Mouse (Mus musculus): ENCODE measurements around the gene Actl6b. TPM values are rescaled to one million over a fixed set of nuclear protein-coding genes. Genes with fewer than 3 reads are reported as not detected.

Gene Actl6b
- polyA plus RNA-seq, 1 experiment from 2014 or later = not detected

DNA sequence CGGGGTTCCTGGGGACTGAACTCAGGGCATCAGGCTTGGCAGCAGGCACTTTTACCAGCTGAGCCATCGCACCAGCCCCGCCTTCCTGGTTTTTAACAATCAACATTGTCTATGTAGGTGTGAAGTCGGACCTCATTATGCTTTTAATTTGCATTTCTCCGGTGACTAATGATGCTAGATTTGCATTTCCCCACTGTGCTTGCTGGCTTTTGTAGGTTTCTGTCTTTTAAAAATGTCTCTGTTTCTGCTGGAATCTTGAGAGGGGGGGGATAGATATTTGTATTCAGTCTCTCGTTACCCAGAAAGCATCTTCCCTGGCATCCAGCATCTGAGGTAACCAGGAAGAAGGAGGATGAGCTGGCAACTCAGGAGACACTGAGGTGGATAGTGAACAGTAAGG, 8.2 kb downstream of the Actl6b start:
- ATAC-seq (ENCODE audit: insufficient read depth) (no peak), DNase-seq (no peak)
- TF ChIP-seq CTCF (IDR thresholded peaks at IDR 0.05; ENCODE audit: low read depth) = no peak
- no peak overlapping the region for H3K9ac ChIP-seq
- H3K27me3 ChIP-seq (ENCODE audit: insufficient read depth, low read length) = no peaks in the 10 kb centered on the region
- H3K36me3 ChIP-seq (ENCODE audit: insufficient read depth) = no peaks in the 10 kb centered on the region
- H3K4me1 ChIP-seq (ENCODE audit: insufficient read depth) = no peaks in the 10 kb centered on the region
- H3K4me2 ChIP-seq = no peak overlapping the region
- no peaks in the 10 kb centered on the region for H3K9me3 ChIP-seq (ENCODE audit: low read depth, low read length)
- 67% methylated on average over 6 of the region's 6 CpGs for WGBS
- no peak overlapping the region for H3K4me3 ChIP-seq (ENCODE audit: low read depth, low read length)
- H3K27ac ChIP-seq (ENCODE audit: low read depth) = no peak overlapping the region

GRCm38 (mm10) chr5:137562965-137563364, 9.6 kb downstream of the Actl6b start:
- Histone ChIP-seq H3K27me3 (ENCODE audit: insufficient read depth, low read length) (no peaks in the 10 kb centered on the region), H3K36me3 (ENCODE audit: insufficient read depth) (no peaks in the 10 kb centered on the region), H3K4me1 (ENCODE audit: insufficient read depth) (no peaks in the 10 kb centered on the region), H3K9ac (no peak overlapping the region), H3K27ac (ENCODE audit: low read depth) (no peak overlapping the region), H3K9me3 (ENCODE audit: low read depth, low read length) (no peaks in the 10 kb centered on the region), H3K4me3 (ENCODE audit: low read depth, low read length) (no peak overlapping the region), H3K4me2 (no peak overlapping the region)
- ATAC-seq (ENCODE audit: insufficient read depth) (no peak), DNase-seq (no peak)
- TF ChIP-seq CTCF (IDR thresholded peaks at IDR 0.05; ENCODE audit: low read depth) = no peak
- WGBS = 52% methylated on average over 10 of the region's 10 CpGs

DNA sequence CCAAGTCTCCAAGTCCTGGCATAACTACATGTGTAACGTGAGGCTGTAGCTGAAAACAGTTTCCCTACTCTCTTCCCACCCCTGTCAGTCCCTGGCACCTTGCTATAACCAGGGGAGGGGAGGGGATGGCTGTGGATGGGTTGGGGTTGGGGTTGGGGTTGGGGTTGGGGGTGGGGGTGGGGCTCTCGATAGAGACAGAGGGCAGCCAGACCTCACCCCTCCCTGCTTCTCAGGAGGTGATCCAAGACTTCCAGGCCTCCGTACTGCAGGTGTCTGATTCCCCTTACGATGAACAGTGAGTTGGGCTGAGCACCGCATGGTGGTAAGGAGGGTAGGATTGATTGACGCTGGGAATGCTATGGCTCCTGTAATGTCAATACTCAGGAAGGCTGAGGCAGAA, 12.4 kb downstream of the Actl6b start:
- Histone ChIP-seq H3K27ac (ENCODE audit: low read depth) (no peak overlapping the region), H3K36me3 (ENCODE audit: insufficient read depth) (no peaks in the 10 kb centered on the region), H3K9me3 (ENCODE audit: low read depth, low read length) (no peaks in the 10 kb centered on the region), H3K4me3 (ENCODE audit: low read depth, low read length) (no peak overlapping the region), H3K27me3 (ENCODE audit: insufficient read depth, low read length) (no peaks in the 10 kb centered on the region), H3K9ac (no peak overlapping the region), H3K4me1 (ENCODE audit: insufficient read depth) (peaks cover 4% of the 10 kb centered on the region; the same call in 1 of the 2 replicates), H3K4me2 (no peak overlapping the region)
- ATAC-seq (ENCODE audit: insufficient read depth) (no peak), DNase-seq (no peak)
- 53% methylated on average over 6 of the region's 6 CpGs for WGBS
- TF ChIP-seq CTCF (IDR thresholded peaks at IDR 0.05; ENCODE audit: low read depth) = no peak

DNA sequence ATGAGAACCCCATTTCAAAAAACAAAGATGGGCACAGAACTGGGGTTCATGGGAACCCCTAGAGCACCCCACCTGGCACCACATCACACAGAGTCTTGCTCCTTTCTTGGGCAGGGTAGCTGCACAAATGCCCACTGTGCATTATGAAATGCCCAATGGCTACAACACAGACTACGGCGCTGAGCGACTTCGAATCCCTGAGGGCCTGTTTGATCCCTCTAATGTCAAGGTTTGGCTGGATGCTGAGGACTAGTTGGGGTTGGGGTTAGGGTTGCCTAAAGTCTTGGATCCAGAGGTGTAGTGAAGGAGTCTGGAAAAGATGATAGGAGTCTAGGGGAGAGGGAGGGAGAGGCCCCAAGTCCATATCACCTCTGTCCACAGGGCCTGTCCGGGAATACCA, 13.1 kb downstream of the Actl6b start:
- Histone ChIP-seq H3K4me1 (ENCODE audit: insufficient read depth) (peaks cover 4% of the 10 kb centered on the region; the same call in 1 of the 2 replicates), H3K9ac (no peak overlapping the region), H3K27ac (ENCODE audit: low read depth) (no peak overlapping the region), H3K4me2 (no peak overlapping the region), H3K4me3 (ENCODE audit: low read depth, low read length) (no peak overlapping the region), H3K36me3 (ENCODE audit: insufficient read depth) (no peaks in the 10 kb centered on the region), H3K9me3 (ENCODE audit: low read depth, low read length) (no peaks in the 10 kb centered on the region), H3K27me3 (ENCODE audit: insufficient read depth, low read length) (no peaks in the 10 kb centered on the region)
- TF ChIP-seq CTCF (IDR thresholded peaks at IDR 0.05; ENCODE audit: low read depth) = no peak
- no peak for DNase-seq
- 91% methylated on average over 5 of the region's 5 CpGs for whole genome bisulfite sequencing
- ATAC-seq (ENCODE audit: insufficient read depth) = no peak

GRCm38 (mm10) chr5:137568223-137568798, 15.0 kb downstream of the Actl6b start:
- H3K36me3 ChIP-seq (ENCODE audit: insufficient read depth) = no peaks in the 10 kb centered on the region
- DNase-seq (no peak), ATAC-seq (ENCODE audit: insufficient read depth) (no peak)
- H3K4me2 ChIP-seq = no peak overlapping the region
- H3K9me3 ChIP-seq (ENCODE audit: low read depth, low read length) = no peaks in the 10 kb centered on the region
- H3K27me3 ChIP-seq (ENCODE audit: insufficient read depth, low read length) = no peaks in the 10 kb centered on the region
- no peak overlapping the region for H3K9ac ChIP-seq
- no peak overlapping the region for H3K27ac ChIP-seq (ENCODE audit: low read depth)
- WGBS = 73% methylated on average over 8 of the region's 8 CpGs
- H3K4me1 ChIP-seq (ENCODE audit: insufficient read depth) = peaks cover 4% of the 10 kb centered on the region; the same call in 1 of the 2 replicates
- no peak for TF ChIP-seq CTCF (IDR thresholded peaks at IDR 0.05; ENCODE audit: low read depth)
- no peak overlapping the region for H3K4me3 ChIP-seq (ENCODE audit: low read depth, low read length)

- whole genome bisulfite sequencing = 53% methylated on average over 12 of the region's 12 CpGs
- no peak; the same call in 1 of the 2 replicates for ATAC-seq (ENCODE audit: insufficient read depth)
- H3K4me2 ChIP-seq = 0 out of 2 replicates have a peak overlapping the region, but pooled peaks have one; percentile 12
These were observed 15.7 kb downstream of the Actl6b start for GRCm38 (mm10) chr5:137569031-137569430.

DNA sequence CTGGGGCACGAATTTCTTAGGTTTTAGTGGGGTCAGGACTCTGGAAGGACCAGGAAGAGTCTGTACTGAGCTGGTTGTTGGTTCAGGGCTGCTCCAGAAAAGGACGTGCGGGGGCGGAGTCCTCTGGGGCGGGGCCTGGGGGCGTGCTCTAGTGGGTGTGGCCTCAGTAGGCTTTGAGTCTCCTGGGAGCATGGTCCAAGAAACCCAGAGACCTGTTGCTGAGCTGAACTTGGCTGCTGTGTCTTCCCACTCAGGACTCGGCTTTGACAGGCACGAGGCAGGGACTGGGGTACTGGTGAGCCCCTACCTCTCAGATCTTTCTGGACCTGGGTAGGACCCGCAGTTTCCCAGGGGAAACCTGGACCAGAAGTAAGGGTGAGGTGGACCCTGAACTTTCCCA, 16.3 kb downstream of the Actl6b start, which contains the start of gene Tfr2:
Gene Tfr2, plus strand, starts transcription at position 176 of the 400 bp plus-strand sequence.
- H3K9me3 ChIP-seq (ENCODE audit: low read depth, low read length) = no peaks in the 10 kb centered on the region
- no peak within 1 kb of the TSS for H3K27ac ChIP-seq (ENCODE audit: low read depth)
- no peaks in the 10 kb centered on the region for H3K36me3 ChIP-seq (ENCODE audit: insufficient read depth)
- DNase-seq = peak; percentile 66
- H3K4me1 ChIP-seq (ENCODE audit: insufficient read depth) = peaks cover 4% of the 10 kb centered on the region; the same call in 1 of the 2 replicates
- peaks cover 5% of the 10 kb centered on the region; the same call in 1 of the 2 replicates for H3K27me3 ChIP-seq (ENCODE audit: insufficient read depth, low read length)
- no peak within 1 kb of the TSS; the same call in 1 of the 2 replicates for H3K4me3 ChIP-seq (ENCODE audit: low read depth, low read length)
- WGBS = 25% methylated on average over 9 of the region's 9 CpGs
- H3K9ac ChIP-seq = no peak within 1 kb of the TSS
- H3K4me2 ChIP-seq = peak within 1 kb of the TSS; percentile 32; the same call in 1 of the 2 replicates
- ATAC-seq (ENCODE audit: insufficient read depth) = peak; percentile 83
- no peak for TF ChIP-seq CTCF (IDR thresholded peaks at IDR 0.05; ENCODE audit: low read depth)

More at GRCm38 (mm10) chr5:137569031-137569430, 15.7 kb downstream of the Actl6b start:
- Histone ChIP-seq H3K36me3 (ENCODE audit: insufficient read depth) (no peaks in the 10 kb centered on the region), H3K27me3 (ENCODE audit: insufficient read depth, low read length) (peaks cover under 1% of the 10 kb centered on the region; the same call in 1 of the 2 replicates), H3K9me3 (ENCODE audit: low read depth, low read length) (no peaks in the 10 kb centered on the region), H3K27ac (ENCODE audit: low read depth) (no peak overlapping the region), H3K4me3 (ENCODE audit: low read depth, low read length) (no peak overlapping the region), H3K9ac (no peak overlapping the region), H3K4me1 (ENCODE audit: insufficient read depth) (peaks cover 4% of the 10 kb centered on the region; the same call in 1 of the 2 replicates)
- DNase-seq = no peak
- TF ChIP-seq CTCF (IDR thresholded peaks at IDR 0.05; ENCODE audit: low read depth) = no peak
